Mouse (Mus musculus): Measurements from ENCODE around the gene Cdkn1b. TPM values are rescaled to one million over a fixed set of nuclear protein-coding genes. Genes with fewer than 3 reads are reported as not detected.
A peak's percentile ranks its signal among the peaks of the same experiment; 100 is the strongest.

The Cdkn1b gene
- polyA plus RNA-seq, 1 experiment from 2014 or later: 24.1 TPM

DNA sequence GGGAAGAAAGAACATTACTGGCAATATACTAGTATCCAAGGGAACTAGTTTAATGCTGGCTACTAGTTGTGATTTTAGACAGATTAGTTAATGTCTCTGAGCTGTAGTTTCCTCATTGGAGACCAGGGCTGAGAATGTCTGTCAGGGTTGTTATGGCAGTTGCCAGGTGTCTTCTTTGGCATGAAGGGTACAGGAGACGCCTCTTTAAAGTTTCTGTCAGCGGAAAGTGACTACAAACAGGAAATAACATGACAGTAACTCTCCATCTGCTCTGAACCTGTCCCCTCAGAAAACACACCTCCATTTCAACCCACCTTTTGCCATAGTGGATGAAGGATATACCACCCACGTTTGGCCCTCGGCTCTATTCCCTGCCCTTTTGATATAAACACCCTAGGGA lies 36.5 kb upstream of the Cdkn1b start:
- Histone ChIP-seq H3K4me2 (replicated peaks; ENCODE audit: low read depth, low read length) (no peak overlapping the region), H3K4me1 (replicated peaks; ENCODE audit: control insufficient read depth, insufficient read depth, low read length) (peaks cover 6% of the 10 kb centered on the region; the same call in 1 of the 2 replicates), H3K9me3 (ENCODE audit: control insufficient read depth, low read length) (no peaks in the 10 kb centered on the region), H3K27ac (ENCODE audit: low read depth, low read length) (no peak overlapping the region), H3K27me3 (ENCODE audit: control insufficient read depth, insufficient read depth, low read length) (no peaks in the 10 kb centered on the region), H3K9ac (ENCODE audit: low read depth, low read length) (no peak overlapping the region), H3K36me3 (ENCODE audit: control insufficient read depth, insufficient read depth, low read length) (no peaks in the 10 kb centered on the region), H3K4me3 (ENCODE audit: low read depth, low read length) (no peak overlapping the region)
- no peak for DNase-seq (ENCODE audit: low spot score)
- ATAC-seq (ENCODE audit: low FRiP score): no peak
- WGBS: 88% methylated on average over 4 of the region's 4 CpGs

DNA sequence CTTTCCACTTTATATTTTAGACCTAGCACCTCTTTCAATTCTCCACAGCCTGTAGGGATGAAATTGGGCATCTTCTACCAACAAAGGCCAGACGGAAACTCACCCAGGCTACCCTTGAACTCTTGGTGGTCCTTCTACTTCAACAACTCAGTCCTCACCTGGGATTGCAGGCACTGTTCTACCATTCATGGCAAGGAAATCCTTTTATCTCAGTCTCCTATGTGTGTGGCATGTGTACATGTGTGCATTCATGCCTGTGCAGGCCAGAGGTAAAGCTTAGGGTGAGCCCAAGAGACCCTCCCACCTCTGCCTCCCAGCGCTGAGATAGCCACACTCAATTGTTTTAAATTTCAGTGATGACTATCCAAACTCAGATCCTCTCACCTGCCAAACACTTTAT lies 34.7 kb upstream of the Cdkn1b start:
- H3K27ac ChIP-seq (ENCODE audit: low read depth, low read length): no peak overlapping the region
- DNase-seq (ENCODE audit: low spot score) (no peak), ATAC-seq (ENCODE audit: low FRiP score) (no peak)
- H3K9ac ChIP-seq (ENCODE audit: low read depth, low read length): no peak overlapping the region
- peak overlapping the region; percentile 38; the same call in 1 of the 2 replicates for H3K4me2 ChIP-seq (replicated peaks; ENCODE audit: low read depth, low read length)
- WGBS: 89% methylated on average over 2 of the region's 2 CpGs
- peaks cover 11% of the 10 kb centered on the region; the same call in 1 of the 2 replicates for H3K4me1 ChIP-seq (replicated peaks; ENCODE audit: control insufficient read depth, insufficient read depth, low read length)
- H3K9me3 ChIP-seq (ENCODE audit: control insufficient read depth, low read length): no peaks in the 10 kb centered on the region
- H3K27me3 ChIP-seq (ENCODE audit: control insufficient read depth, insufficient read depth, low read length): no peaks in the 10 kb centered on the region
- no peak overlapping the region for H3K4me3 ChIP-seq (ENCODE audit: low read depth, low read length)
- no peaks in the 10 kb centered on the region for H3K36me3 ChIP-seq (ENCODE audit: control insufficient read depth, insufficient read depth, low read length)

DNA sequence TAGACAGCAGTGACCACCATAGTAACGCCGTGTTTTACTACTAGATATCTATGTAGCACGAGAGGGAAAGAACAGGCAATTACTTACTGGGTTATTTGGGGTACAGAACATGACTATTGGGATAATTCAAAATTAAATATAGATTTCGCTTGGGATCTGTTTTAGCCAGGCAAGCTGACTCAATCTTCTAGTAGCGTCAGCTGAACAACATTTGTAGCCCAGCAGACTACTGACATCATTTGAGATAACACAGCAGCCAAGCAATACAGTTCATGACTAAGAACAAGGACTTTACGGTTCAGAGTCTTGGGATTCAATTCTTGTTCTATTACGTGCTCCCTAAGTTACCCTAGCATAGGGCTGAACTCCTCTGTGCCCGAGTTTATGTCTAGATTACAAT lies 33.7 kb upstream of the Cdkn1b start:
- H3K9ac ChIP-seq (ENCODE audit: low read depth, low read length): peak overlapping the region; percentile 76
- peak overlapping the region; percentile 38 for H3K4me2 ChIP-seq (replicated peaks; ENCODE audit: low read depth, low read length)
- WGBS: 89% methylated on average over 8 of the region's 8 CpGs
- no peak overlapping the region for H3K27ac ChIP-seq (ENCODE audit: low read depth, low read length)
- DNase-seq (ENCODE audit: low spot score): no peak
- H3K9me3 ChIP-seq (ENCODE audit: control insufficient read depth, low read length): no peaks in the 10 kb centered on the region
- H3K4me1 ChIP-seq (replicated peaks; ENCODE audit: control insufficient read depth, insufficient read depth, low read length): peaks cover 11% of the 10 kb centered on the region; the same call in 1 of the 2 replicates
- H3K4me3 ChIP-seq (ENCODE audit: low read depth, low read length): peak overlapping the region; percentile 56
- no peaks in the 10 kb centered on the region for H3K27me3 ChIP-seq (ENCODE audit: control insufficient read depth, insufficient read depth, low read length)
- no peaks in the 10 kb centered on the region for H3K36me3 ChIP-seq (ENCODE audit: control insufficient read depth, insufficient read depth, low read length)
- no peak for ATAC-seq (ENCODE audit: low FRiP score)

DNA sequence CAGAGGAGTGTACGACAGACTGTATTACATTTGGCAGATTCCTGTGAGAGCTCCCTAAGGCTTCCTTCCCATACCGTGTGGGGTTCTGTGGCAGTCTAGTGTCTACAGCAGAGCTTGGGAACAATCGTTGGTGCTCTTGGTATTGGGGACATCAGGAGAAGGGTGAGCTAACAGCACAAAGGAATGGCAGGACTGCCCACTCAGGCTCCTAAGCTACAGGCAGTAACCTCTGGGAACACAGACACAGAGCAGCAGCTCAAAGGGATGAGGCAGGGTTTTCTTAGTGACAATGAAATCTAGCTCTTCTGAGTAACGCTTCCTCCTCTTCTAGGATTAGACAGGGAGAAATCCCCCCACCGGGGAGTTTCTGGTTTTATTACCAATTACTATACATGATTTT lies 33.2 kb upstream of the Cdkn1b start:
- ATAC-seq (ENCODE audit: low FRiP score): no peak

DNA sequence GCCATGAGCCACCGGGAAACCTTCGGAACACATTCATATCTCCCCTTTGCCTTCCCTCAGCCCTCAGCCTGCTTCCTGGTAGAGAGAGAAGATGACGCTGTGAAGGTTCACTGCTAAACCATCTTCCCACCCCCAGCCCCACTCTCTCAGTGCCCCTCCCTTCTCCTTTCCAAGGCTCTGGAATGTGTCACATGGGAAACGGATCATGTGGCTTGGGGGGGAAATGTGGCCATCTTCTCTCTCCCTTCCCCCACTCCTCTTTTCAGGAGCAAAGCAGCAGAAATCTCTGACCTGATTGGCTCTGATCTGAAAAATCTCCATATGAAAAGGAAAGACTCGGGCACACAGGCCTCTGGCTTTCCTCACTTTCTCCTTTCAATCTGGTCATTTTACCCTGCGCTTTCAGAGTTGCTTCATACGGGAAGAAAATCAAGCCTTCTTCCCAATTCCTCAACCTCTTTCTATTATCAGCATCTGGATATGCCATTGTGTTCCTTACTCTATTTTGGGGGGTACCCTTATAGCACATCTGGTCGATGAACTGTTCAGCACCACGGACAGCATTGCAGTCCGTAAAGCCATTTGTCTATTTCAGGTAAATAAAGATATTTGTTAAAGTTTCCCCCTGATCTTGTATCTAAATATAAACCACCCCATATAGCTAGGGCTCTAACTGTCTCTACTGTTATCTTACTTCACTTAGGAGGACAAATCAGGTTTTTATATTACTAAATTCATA lies 32.3 kb upstream of the Cdkn1b start:
- Histone ChIP-seq H3K36me3 (ENCODE audit: control insufficient read depth, insufficient read depth, low read length) (no peaks in the 10 kb centered on the region), H3K27me3 (ENCODE audit: control insufficient read depth, insufficient read depth, low read length) (no peaks in the 10 kb centered on the region), H3K9ac (ENCODE audit: low read depth, low read length) (peak overlapping the region; percentile 76), H3K4me3 (ENCODE audit: low read depth, low read length) (peak overlapping the region; percentile 56), H3K4me1 (replicated peaks; ENCODE audit: control insufficient read depth, insufficient read depth, low read length) (peaks cover 11% of the 10 kb centered on the region; the same call in 1 of the 2 replicates), H3K9me3 (ENCODE audit: control insufficient read depth, low read length) (no peaks in the 10 kb centered on the region), H3K4me2 (replicated peaks; ENCODE audit: low read depth, low read length) (peak overlapping the region; percentile 38), H3K27ac (ENCODE audit: low read depth, low read length) (peak overlapping the region; percentile 90)
- DNase-seq (ENCODE audit: low spot score) (peak; percentile 92), ATAC-seq (ENCODE audit: low FRiP score) (peak; percentile 94)
- 1% methylated on average over 10 of the region's 10 CpGs for WGBS

More for the DNA sequence above, 33.2 kb upstream of the Cdkn1b start:
- H3K4me2 ChIP-seq (replicated peaks; ENCODE audit: low read depth, low read length): peak overlapping the region; percentile 38
- 24% methylated on average over 5 of the region's 5 CpGs for WGBS
- DNase-seq (ENCODE audit: low spot score): peak; percentile 33
- peak overlapping the region; percentile 56 for H3K4me3 ChIP-seq (ENCODE audit: low read depth, low read length)
- peaks cover 11% of the 10 kb centered on the region; the same call in 1 of the 2 replicates for H3K4me1 ChIP-seq (replicated peaks; ENCODE audit: control insufficient read depth, insufficient read depth, low read length)
- H3K27ac ChIP-seq (ENCODE audit: low read depth, low read length): peak overlapping the region; percentile 90
- no peaks in the 10 kb centered on the region for H3K9me3 ChIP-seq (ENCODE audit: control insufficient read depth, low read length)
- H3K27me3 ChIP-seq (ENCODE audit: control insufficient read depth, insufficient read depth, low read length): no peaks in the 10 kb centered on the region
- peak overlapping the region; percentile 76 for H3K9ac ChIP-seq (ENCODE audit: low read depth, low read length)
- no peaks in the 10 kb centered on the region for H3K36me3 ChIP-seq (ENCODE audit: control insufficient read depth, insufficient read depth, low read length)

DNA sequence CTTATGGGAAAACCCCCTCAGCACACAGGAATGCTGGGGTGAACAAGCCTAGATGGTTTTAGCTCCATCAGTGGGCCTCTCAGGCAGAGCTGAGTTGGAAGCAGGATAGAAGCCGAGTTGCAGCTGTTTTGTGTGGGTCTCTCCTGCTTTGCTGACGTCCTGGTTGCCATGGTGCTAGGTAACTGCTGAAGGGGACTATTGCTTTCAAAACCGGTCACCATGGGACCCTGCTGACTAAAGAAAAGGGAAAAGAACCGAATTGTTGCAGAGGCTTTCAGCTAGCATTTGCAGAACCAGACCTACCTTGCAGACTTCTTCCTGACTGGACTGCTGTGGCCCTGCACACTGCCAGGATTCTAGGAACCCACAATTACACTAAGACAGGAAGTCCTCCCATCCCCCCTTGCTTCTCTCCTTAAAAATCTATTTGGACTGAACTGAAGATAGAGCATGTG lies 31.6 kb upstream of the Cdkn1b start:
- peak; percentile 68 for DNase-seq (ENCODE audit: low spot score)
- H3K4me3 ChIP-seq (ENCODE audit: low read depth, low read length): peak overlapping the region; percentile 56; the same call in 1 of the 2 replicates
- 3% methylated on average over 4 of the region's 4 CpGs for WGBS
- H3K27me3 ChIP-seq (ENCODE audit: control insufficient read depth, insufficient read depth, low read length): no peaks in the 10 kb centered on the region
- peak overlapping the region; percentile 90 for H3K27ac ChIP-seq (ENCODE audit: low read depth, low read length)
- H3K9me3 ChIP-seq (ENCODE audit: control insufficient read depth, low read length): no peaks in the 10 kb centered on the region
- H3K4me1 ChIP-seq (replicated peaks; ENCODE audit: control insufficient read depth, insufficient read depth, low read length): peaks cover 11% of the 10 kb centered on the region; the same call in 1 of the 2 replicates
- no peaks in the 10 kb centered on the region for H3K36me3 ChIP-seq (ENCODE audit: control insufficient read depth, insufficient read depth, low read length)
- peak overlapping the region; percentile 38 for H3K4me2 ChIP-seq (replicated peaks; ENCODE audit: low read depth, low read length)
- peak; percentile 61 for ATAC-seq (ENCODE audit: low FRiP score)
- H3K9ac ChIP-seq (ENCODE audit: low read depth, low read length): peak overlapping the region; percentile 48

DNA sequence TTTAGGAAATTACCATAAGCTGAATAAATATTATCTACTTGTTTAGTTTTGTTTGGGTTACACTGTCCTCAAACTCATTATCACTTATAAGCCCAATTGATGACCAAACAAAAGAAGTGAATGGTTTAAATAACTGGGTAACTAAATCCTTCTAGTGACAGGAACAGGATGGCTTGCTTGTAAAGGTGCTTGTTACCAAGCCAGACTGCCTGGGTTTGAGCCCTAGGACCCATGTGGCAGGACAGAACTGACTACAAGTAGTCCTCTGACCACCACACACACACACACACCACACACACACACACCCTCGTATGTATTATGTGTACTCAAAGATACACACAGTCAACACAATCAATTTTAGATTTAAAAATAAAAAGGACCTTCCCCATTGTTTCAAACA lies 30.4 kb upstream of the Cdkn1b start:
- Histone ChIP-seq H3K36me3 (ENCODE audit: control insufficient read depth, insufficient read depth, low read length) (no peaks in the 10 kb centered on the region), H3K4me2 (replicated peaks; ENCODE audit: low read depth, low read length) (no peak overlapping the region), H3K27me3 (ENCODE audit: control insufficient read depth, insufficient read depth, low read length) (no peaks in the 10 kb centered on the region), H3K9ac (ENCODE audit: low read depth, low read length) (no peak overlapping the region), H3K4me3 (ENCODE audit: low read depth, low read length) (no peak overlapping the region), H3K9me3 (ENCODE audit: control insufficient read depth, low read length) (no peaks in the 10 kb centered on the region), H3K4me1 (replicated peaks; ENCODE audit: control insufficient read depth, insufficient read depth, low read length) (peaks cover 11% of the 10 kb centered on the region; the same call in 1 of the 2 replicates), H3K27ac (ENCODE audit: low read depth, low read length) (no peak overlapping the region)
- WGBS: 82% methylated on average over 1 of the region's 1 CpGs
- DNase-seq (ENCODE audit: low spot score) (no peak), ATAC-seq (ENCODE audit: low FRiP score) (no peak)

DNA sequence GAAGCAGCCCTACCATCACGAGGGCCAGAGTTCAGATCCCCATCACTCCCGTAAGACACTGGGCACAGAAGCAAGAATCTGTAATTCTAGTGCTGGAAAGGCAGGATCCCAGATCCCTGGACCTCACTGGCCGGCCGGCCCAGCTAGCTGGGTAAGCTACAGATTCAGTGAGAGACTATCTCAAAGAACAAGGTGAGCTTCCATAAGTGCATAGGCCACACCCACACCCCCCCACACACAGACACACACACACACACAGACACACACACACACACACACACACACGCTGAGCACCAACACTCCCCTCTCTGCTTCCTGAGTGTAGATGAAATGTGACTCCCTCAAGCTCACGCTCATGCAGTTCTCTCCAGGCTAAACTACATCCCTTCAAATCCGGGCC lies 29.8 kb upstream of the Cdkn1b start:
- ATAC-seq (ENCODE audit: low FRiP score) (no peak), DNase-seq (ENCODE audit: low spot score) (no peak)
- Histone ChIP-seq H3K36me3 (ENCODE audit: control insufficient read depth, insufficient read depth, low read length) (no peaks in the 10 kb centered on the region), H3K4me1 (replicated peaks; ENCODE audit: control insufficient read depth, insufficient read depth, low read length) (peaks cover 11% of the 10 kb centered on the region; the same call in 1 of the 2 replicates), H3K9ac (ENCODE audit: low read depth, low read length) (no peak overlapping the region), H3K27ac (ENCODE audit: low read depth, low read length) (no peak overlapping the region), H3K9me3 (ENCODE audit: control insufficient read depth, low read length) (no peaks in the 10 kb centered on the region), H3K4me3 (ENCODE audit: low read depth, low read length) (no peak overlapping the region), H3K4me2 (replicated peaks; ENCODE audit: low read depth, low read length) (no peak overlapping the region), H3K27me3 (ENCODE audit: control insufficient read depth, insufficient read depth, low read length) (no peaks in the 10 kb centered on the region)
- WGBS: 79% methylated on average over 7 of the region's 7 CpGs

Measured in hindbrain, embryonic 11.5 days (tissue).